Comparison of ENCODE assay signal across 21 mouse cellular contexts in genomic region chr1:160245954-160246353, GRCm38 (mm10). TPM values are rescaled to one million over a fixed set of nuclear protein-coding genes. Genes with fewer than 3 reads are reported as not detected.
DNase-seq lines count a peak whose midpoint lies in the region; ATAC-seq lines count a peak whose summit lies in the region.
"Had no signal": no experiment of that assay in that cellular context is flagged by ENCODE, and none has a peak within 500 bp of the region (broad histone marks: within the 10 kb centered on the region; RNA-seq: fewer than 3 reads in every experiment).

No protein-coding gene starts in this region.

- WGBS in heart, embryonic 12.5 days: 72% methylated on average over 2 of the region's 2 CpGs
- WGBS in hindbrain, embryonic 12.5 days: 88% methylated on average over 2 of the region's 2 CpGs

- H3K9ac ChIP-seq in heart, embryonic 12.5 days: no peak overlapping the region
- H3K9ac ChIP-seq in hindbrain, embryonic 12.5 days: no peak overlapping the region
- H3K9ac ChIP-seq: embryonic facial prominence, embryonic 12.5 days; forebrain, postnatal 0 days; hindbrain, embryonic 14.5 days; limb, embryonic 12.5 days; liver, embryonic 14.5 days; midbrain, embryonic 12.5 days had no signal

- no peak overlapping the region for H3K4me2 ChIP-seq in heart, embryonic 12.5 days
- H3K4me2 ChIP-seq in hindbrain, embryonic 12.5 days (replicated peaks): no peak overlapping the region
- H3K4me2 ChIP-seq: embryonic facial prominence, embryonic 12.5 days; hindbrain, embryonic 14.5 days; limb, embryonic 12.5 days; midbrain, embryonic 12.5 days had no signal

- no peaks in the 10 kb centered on the region for H3K27me3 ChIP-seq in heart, embryonic 12.5 days (replicated peaks)
- no peaks in the 10 kb centered on the region for H3K27me3 ChIP-seq in hindbrain, embryonic 12.5 days
- H3K27me3 ChIP-seq: embryonic facial prominence, embryonic 12.5 days; limb, embryonic 12.5 days; midbrain, embryonic 12.5 days had no signal

- no peak overlapping the region for H3K27ac ChIP-seq in heart, embryonic 12.5 days (ENCODE audit: poor library complexity, severe bottlenecking)
- no peak overlapping the region for H3K27ac ChIP-seq in hindbrain, embryonic 12.5 days
- H3K27ac ChIP-seq: embryonic facial prominence, embryonic 12.5 days; heart, adult 2 months; hindbrain, embryonic 14.5 days; kidney, postnatal 0 days; limb, embryonic 12.5 days; liver, embryonic 14.5 days; midbrain, embryonic 12.5 days had no signal

- DNase-seq in heart, adult 11 months: peak; percentile 86
- DNase-seq in B cell, adult 2 months: peak; percentile 60 to 71
- DNase-seq in T-cell, adult 2 months (ENCODE audit: low spot score): peak; percentile 53
- DNase-seq in right cerebral cortex, postnatal 10 days (ENCODE audit: low spot score in 2 of 2): no peak
- no peak for DNase-seq in thymus, postnatal 36 days
- DNase-seq: adrenal gland, postnatal 10 days; cerebellum, adult 18-20 months; forebrain, postnatal 0 days; heart, adult 2 months; lung, postnatal 14 days; right cerebral cortex, postnatal 14 days had no signal

- H3K36me3 ChIP-seq in heart, embryonic 12.5 days: no peaks in the 10 kb centered on the region
- no peaks in the 10 kb centered on the region for H3K36me3 ChIP-seq in hindbrain, embryonic 12.5 days
- H3K36me3 ChIP-seq: embryonic facial prominence, embryonic 12.5 days; limb, embryonic 12.5 days; midbrain, embryonic 12.5 days had no signal

- H3K4me3 ChIP-seq in heart, embryonic 12.5 days: no peak overlapping the region
- H3K4me3 ChIP-seq in hindbrain, embryonic 12.5 days: no peak overlapping the region
- H3K4me3 ChIP-seq: embryonic facial prominence, embryonic 12.5 days; heart, adult 2 months; limb, embryonic 12.5 days; midbrain, embryonic 12.5 days had no signal

- peaks cover 25% of the 10 kb centered on the region for H3K4me1 ChIP-seq in heart, embryonic 12.5 days (replicated peaks)
- H3K4me1 ChIP-seq in hindbrain, embryonic 12.5 days: no peaks in the 10 kb centered on the region
- H3K4me1 ChIP-seq: limb, embryonic 12.5 days; midbrain, embryonic 12.5 days had no signal

- no peak for ATAC-seq in heart, embryonic 12.5 days (ENCODE audit: insufficient number of reproducible peaks, low FRiP score)
- ATAC-seq in megakaryocyte, adult 5-6 weeks (ENCODE audit: poor library complexity, severe bottlenecking): peak; percentile 88
- ATAC-seq in hindbrain, embryonic 12.5 days (ENCODE audit: low FRiP score): no peak
- ATAC-seq: forebrain, postnatal 0 days; intestine, postnatal 0 days had no signal

- no peaks in the 10 kb centered on the region for H3K9me3 ChIP-seq in heart, embryonic 12.5 days (replicated peaks)
- no peaks in the 10 kb centered on the region for H3K9me3 ChIP-seq in hindbrain, embryonic 12.5 days (replicated peaks)
- H3K9me3 ChIP-seq: embryonic facial prominence, embryonic 12.5 days; limb, embryonic 12.5 days; midbrain, embryonic 12.5 days had no signal

RNA-seq across cellular contexts. Expression of gene Cacybp, which starts 33.3 kb away (rescaled TPM):
- polyA plus RNA-seq in heart, embryonic 12.5 days (2016; fragmentation: Nextera tagmentation; extraction: Ambion mirVana): 175 and 181 TPM in 2 replicates
- total RNA-seq in megakaryocyte, adult 5-6 weeks (2015): 122 and 129 TPM in 2 replicates
- total RNA-seq in megakaryocyte, adult 5-6 weeks (2017): 122 and 124 TPM in 2 replicates
- polyA plus RNA-seq in hindbrain, embryonic 12.5 days (2016; fragmentation: Nextera tagmentation; extraction: Ambion mirVana): 241 TPM in 2 replicates

RNA-seq across cellular contexts. Expression of gene Mrps14, which starts 50.9 kb away (rescaled TPM):
- polyA plus RNA-seq in heart, embryonic 12.5 days (2016; fragmentation: Nextera tagmentation; extraction: Ambion mirVana): 184 and 185 TPM in 2 replicates
- 109 and 125 TPM in 2 replicates for total RNA-seq in megakaryocyte, adult 5-6 weeks (2015)
- total RNA-seq in megakaryocyte, adult 5-6 weeks (2017): 90.6 and 95.8 TPM in 2 replicates
- 182 and 187 TPM in 2 replicates for polyA plus RNA-seq in hindbrain, embryonic 12.5 days (2016; fragmentation: Nextera tagmentation; extraction: Ambion mirVana)

Comparison
In these comparisons a context has a peak if more than half of its experiments do, and no peak if none do; other contexts are left out.
1. DNase-seq: peak in heart, adult 11 months (single experiment), B cell, adult 2 months (2 of 2) and T-cell, adult 2 months (single experiment); none in right cerebral cortex, postnatal 10 days (0 of 2) and thymus, postnatal 36 days (0 of 2).